ENCODE assay signal across 11 mouse cellular contexts in genomic region chr4:83861706-83862105, GRCm38 (mm10).
DNase-seq lines count a peak whose midpoint lies in the region.
"Had no signal": no experiment of that assay in that cellular context is flagged by ENCODE, and none has a peak within 500 bp of the region (broad histone marks: within the 10 kb centered on the region; RNA-seq: fewer than 3 reads in every experiment).

No protein-coding gene starts in this region.

- DNase-seq in cerebellum, postnatal 10 days, result peak; percentile 11 to 34
- no peak for DNase-seq in cerebellum, adult 9-11 months
- peak; percentile 8 for DNase-seq in layer of hippocampus, adult 11-12 months (ENCODE audit: low spot score)
- no peak for DNase-seq in layer of hippocampus, postnatal 10 days (ENCODE audit: low spot score in 2 of 2)
- peak; percentile 14 for DNase-seq in 3134 (ENCODE audit: extremely low read depth, insufficient read length, low spot score)
- peak; percentile 22 for DNase-seq in layer of hippocampus, adult 9-10 months (ENCODE audit: low spot score)
- no peak for DNase-seq in spleen, adult 18-20 months
- no peak for DNase-seq in thymus, postnatal 36 days
- DNase-seq: embryo, embryonic 11 days; heart, adult 2 months; liver, postnatal 0 days had no signal

Comparison
In these comparisons a context has a peak if more than half of its experiments do, and no peak if none do; other contexts are left out.
1. DNase-seq: peak in cerebellum, postnatal 10 days (2 of 2), layer of hippocampus, adult 11-12 months (single experiment), 3134 (single experiment) and layer of hippocampus, adult 9-10 months (single experiment); none in cerebellum, adult 9-11 months (single experiment), layer of hippocampus, postnatal 10 days (0 of 2), spleen, adult 18-20 months (0 of 2) and thymus, postnatal 36 days (0 of 2).